Mouse (Mus musculus): ENCODE results near the gene Myo10.
A peak's percentile ranks its signal among the peaks of the same experiment; 100 is the strongest.

Myo10 gene

GRCm38 (mm10) chr15:25728501-25728900, 106.2 kb downstream of the Myo10 start:
- no peak for DNase-seq

- no peak for DNase-seq
These were observed 108.7 kb downstream of the Myo10 start for GRCm38 (mm10) chr15:25731053-25731452.

- no peak for DNase-seq
These were observed 110.6 kb downstream of the Myo10 start for GRCm38 (mm10) chr15:25732758-25733428.

- no peak for DNase-seq
These were observed 111.6 kb downstream of the Myo10 start for GRCm38 (mm10) chr15:25733739-25734430.

GRCm38 (mm10) chr15:25736531-25736930, 114.2 kb downstream of the Myo10 start:
- no peak for DNase-seq

GRCm38 (mm10) chr15:25740271-25740670, 117.9 kb downstream of the Myo10 start:
- DNase-seq: no peak

GRCm38 (mm10) chr15:25742196-25742595, 119.9 kb downstream of the Myo10 start:
- DNase-seq: no peak

- no peak for DNase-seq
These were observed 129.2 kb downstream of the Myo10 start for GRCm38 (mm10) chr15:25751510-25751909.

GRCm38 (mm10) chr15:25752597-25752996, 130.3 kb downstream of the Myo10 start:
- no peak for DNase-seq

GRCm38 (mm10) chr15:25753003-25753402, 130.7 kb downstream of the Myo10 start:
- DNase-seq: no peak

- DNase-seq: no peak
These were observed 131.6 kb downstream of the Myo10 start for GRCm38 (mm10) chr15:25753878-25754277.

GRCm38 (mm10) chr15:25754342-25754951, 132.1 kb downstream of the Myo10 start:
- no peak for DNase-seq

- no peak for DNase-seq
These were observed 133.2 kb downstream of the Myo10 start for GRCm38 (mm10) chr15:25755536-25755935.

GRCm38 (mm10) chr15:25756072-25756471, 133.7 kb downstream of the Myo10 start:
- no peak for DNase-seq

GRCm38 (mm10) chr15:25758037-25758436, 135.7 kb downstream of the Myo10 start:
- DNase-seq: no peak

GRCm38 (mm10) chr15:25758500-25759086, 136.3 kb downstream of the Myo10 start:
- DNase-seq: peak; percentile 88 to 92

GRCm38 (mm10) chr15:25760304-25760703, 138.0 kb downstream of the Myo10 start:
- peak; percentile 18 to 46 for DNase-seq

GRCm38 (mm10) chr15:25761049-25761448, 138.7 kb downstream of the Myo10 start:
- no peak for DNase-seq

- DNase-seq: no peak
These were observed 139.5 kb downstream of the Myo10 start for GRCm38 (mm10) chr15:25761800-25762211.

GRCm38 (mm10) chr15:25762306-25762705, 140.0 kb downstream of the Myo10 start:
- DNase-seq: peak; percentile 16 to 40

GRCm38 (mm10) chr15:25763106-25763505, 140.8 kb downstream of the Myo10 start:
- no peak for DNase-seq

GRCm38 (mm10) chr15:25764653-25765352, 142.5 kb downstream of the Myo10 start:
- no peak for DNase-seq

GRCm38 (mm10) chr15:25767777-25768176, 145.5 kb downstream of the Myo10 start:
- peak in 1 of 2 experiments; percentile 36 for DNase-seq
